Mouse (Mus musculus) gastrocnemius, adult 8-10 months (tissue): ENCODE results near the gene A730015C16Rik. TPM values are rescaled to one million over a fixed set of nuclear protein-coding genes. Genes with fewer than 3 reads are reported as not detected.
A peak's percentile ranks its signal among the peaks of the same experiment; 100 is the strongest.

Source experiments
- DNase-seq, 2 experiments: peaks; one replicate each; pipeline ENCODE4 v3.0.0; 2022; ENCODE audit warnings: low spot score in 2 of 2
- total RNA-seq, 4 experiments: library from RNA; stranded (reverse); gene quantifications; 2 replicates each; pipeline ENCODE4 v1.2.4; 2022

The A730015C16Rik gene
- total RNA-seq, 4 experiments from 2014 or later, result 0.22 TPM; not detected in 3

DNA sequence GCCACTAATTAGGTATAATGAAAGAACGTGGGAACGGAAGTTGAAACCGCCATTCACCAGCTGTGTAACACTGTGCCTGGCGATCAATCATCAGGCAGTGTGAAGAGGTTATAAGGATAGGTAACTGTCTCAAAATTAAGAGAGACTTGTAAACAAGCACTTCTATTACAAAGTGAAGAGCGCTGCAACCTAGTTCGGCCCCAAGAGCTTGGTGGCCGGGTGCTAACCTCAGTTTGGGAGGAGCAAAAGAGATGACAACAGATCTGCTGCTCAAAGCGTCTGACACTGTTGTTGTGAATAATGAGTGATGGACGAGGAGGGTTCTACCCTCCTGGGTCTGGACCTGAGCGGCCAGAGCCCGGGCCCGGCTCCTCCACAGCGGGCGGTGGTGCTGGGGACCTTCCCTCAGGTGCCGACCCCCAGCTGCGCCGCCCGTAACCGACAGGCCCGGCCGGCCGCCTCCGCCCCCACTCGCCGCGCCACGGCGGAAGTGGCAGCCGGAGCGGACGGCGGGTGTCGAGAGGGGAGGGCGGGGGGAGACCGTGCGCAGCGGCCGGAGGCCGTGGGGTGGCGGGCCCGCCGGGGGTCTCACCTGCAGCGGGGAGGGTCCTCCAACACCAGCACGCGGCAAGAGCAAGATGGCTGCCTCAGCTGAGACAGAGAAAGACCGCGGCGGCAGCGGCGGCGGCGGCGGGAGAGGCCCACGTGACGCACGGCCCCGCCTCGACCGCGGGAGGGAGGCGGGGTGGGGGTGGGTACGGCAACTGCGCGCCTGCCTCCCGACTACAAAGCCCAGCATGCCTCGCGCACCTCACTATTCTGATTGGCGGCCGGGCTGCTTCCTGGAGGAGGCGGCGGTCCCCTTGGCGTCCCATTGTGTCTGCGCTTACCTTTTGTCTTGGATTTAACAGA, 15.2 kb downstream of the A730015C16Rik start, which contains the start of gene Btf3l4:
TSS of gene Btf3l4 (minus strand) at position 699 of the 912 bp plus-strand sequence.
- peak; percentile 79 to 83 for DNase-seq

DNA sequence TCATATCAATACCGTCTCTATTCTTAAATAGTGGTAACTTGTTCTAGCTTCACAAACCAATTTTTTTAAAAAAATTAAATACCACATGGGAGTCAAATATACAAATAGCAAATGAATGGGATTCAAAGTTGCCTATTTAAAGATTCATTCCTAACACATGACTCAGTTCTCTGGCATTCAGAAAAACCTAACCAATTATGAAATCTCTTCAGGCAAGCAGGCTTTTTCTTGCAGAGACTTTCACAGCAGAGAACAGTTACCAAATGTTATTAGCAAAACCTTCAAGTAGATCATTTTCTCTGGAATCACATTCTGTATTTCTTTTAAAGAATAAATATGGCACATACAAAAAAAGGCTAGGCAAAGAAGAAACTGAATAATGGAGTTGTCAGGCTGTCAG, 17.7 kb downstream of the A730015C16Rik start:
- no peak for DNase-seq

DNA sequence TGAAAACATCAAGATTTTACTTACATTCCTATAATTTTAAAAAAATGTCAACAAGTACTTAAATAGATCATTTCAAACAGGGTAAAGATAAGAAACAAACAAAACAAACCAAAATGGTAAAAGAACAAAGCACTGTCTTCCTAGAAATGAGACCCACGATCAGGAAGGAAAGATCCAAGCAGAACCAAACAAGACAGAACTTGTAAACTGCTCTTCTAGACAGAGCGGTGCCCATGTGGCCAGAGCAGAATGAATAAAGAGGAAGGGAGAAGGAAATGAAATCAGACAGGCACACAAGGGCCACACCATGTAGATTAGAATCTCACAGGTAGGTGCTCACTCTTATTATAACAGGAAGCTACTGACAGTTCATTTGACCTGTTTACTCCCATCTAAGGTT, 21.8 kb downstream of the A730015C16Rik start:
- no peak for DNase-seq

DNA sequence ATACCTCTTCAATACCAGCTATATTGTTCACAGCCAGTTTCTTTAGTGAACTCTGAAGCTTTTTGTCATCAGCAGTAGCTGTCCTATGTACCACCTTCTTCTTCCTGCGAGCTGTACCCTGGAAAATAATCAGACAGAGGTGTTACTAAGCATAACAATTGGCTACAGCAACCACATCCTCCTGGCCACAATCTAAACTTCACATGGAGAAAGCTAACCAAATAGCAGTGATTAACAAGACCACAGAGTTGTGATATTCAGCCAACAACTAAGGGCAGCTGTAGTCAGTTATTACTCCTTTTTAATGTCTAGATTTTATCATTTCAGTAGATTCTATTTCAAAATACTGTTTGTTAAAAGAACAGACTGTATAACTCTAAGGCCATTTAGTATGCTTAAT, 22.3 kb downstream of the A730015C16Rik start:
- DNase-seq, result no peak

DNA sequence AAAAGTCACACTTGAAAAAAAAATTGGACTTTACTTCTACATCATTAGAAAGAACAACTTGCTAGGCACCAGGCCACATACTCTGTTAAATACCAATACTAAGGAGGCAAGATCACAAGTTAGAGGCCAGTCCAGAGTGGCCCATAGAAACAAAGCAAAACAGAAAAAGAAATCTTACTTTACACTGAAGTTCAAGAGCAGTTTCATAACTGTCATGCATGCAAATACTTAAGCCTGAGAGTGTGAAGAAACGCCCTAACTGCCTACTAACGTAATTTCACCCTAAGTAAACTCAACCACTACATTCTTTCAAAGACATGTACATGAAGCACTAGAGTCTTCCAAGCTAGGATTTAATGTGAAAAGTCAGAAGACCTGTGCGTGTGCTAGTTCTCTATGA, 22.7 kb downstream of the A730015C16Rik start:
- no peak for DNase-seq

DNA sequence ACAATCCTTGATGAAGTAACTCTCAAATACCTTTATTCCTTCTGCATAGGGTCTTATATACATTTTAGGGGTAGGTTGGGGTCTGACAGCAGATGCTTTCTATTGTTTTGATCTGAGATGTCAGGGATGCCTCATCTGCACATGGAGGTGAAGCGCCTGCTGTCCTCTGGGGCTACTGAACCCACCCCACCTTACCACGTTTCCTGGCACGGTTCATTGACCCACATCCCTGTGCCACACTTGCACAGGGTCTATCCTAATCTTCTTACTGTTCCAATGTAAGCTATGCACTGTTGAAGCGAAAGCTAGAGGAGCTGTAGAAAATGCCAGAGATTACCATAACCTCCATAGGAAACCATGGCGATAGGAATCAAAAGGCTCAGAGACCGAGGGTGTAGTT, 36.9 kb downstream of the A730015C16Rik start:
- no peak for DNase-seq

DNA sequence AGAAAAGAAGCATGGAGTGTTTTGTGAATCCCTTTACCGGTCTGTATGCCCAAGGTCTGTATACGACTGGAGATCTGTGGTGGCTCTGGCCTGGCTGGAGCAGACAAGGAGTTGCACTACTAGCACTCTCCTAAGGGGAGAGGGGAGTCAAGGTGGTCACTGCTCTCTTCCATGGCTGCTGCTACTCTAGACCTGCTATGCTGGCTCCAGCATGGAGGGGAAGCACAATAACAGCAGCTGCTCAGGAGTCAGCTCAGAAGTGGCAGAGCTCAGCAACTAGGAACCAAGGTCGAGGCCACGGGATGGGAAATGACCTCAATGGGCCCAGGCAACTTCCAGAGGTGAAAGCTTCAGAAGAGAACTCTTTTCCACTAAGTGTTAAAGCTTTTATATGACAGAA, 37.3 kb downstream of the A730015C16Rik start:
- DNase-seq, result no peak

DNA sequence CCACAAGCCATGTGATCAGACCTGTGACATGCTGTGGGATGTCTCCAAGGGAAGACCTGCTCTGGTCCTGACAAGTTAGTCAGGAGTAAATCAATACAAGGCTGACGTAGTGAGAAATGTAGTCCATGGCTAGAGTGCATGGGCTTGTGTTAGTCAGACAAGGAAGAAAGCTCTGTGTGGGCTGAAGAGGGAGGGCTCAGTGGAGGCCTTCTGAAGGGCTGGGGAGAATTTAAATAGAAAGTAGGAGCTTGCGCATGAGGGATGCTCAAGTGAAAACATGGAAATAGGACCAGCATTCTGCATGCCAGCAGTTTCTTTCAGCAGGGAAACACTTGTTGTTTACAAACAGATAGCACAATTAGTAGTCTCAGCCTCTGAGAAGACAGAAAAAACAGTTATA, 44.9 kb downstream of the A730015C16Rik start:
- no peak for DNase-seq

DNA sequence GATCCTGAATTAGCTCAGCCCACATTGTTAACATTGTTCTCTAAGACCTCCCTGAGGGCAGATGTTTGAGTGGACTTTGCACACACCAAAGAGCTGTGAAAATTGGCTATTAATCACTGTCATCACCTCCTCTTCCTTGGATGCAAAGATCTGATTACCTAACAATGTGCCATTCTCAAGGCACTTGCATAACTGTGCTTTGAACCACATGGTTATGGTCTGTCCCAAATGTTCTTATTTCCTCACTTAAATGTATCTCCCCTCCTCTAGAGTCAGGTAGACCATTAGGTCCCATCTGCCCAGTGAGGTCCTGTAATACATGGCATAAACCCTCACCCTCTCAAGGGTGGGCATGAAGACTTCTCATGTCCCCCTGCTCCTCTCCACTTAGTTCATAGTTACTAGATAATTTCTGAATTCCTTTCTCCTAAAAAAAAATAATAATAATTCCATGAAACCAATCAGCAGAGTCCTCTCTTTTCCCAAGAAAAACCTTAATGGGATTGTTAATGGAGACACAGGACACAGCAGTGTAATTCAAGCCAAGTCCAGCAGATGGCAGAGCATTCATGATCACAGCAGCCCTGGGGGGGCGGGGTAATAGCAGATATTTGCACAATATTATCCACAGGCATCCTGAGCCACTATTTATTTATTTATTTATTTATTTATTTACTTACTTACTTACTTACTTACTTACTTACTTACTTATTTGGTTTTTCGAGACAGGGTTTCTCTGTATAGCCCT, 50.2 kb downstream of the A730015C16Rik start:
- peak; percentile 38 to 43 for DNase-seq

Other genes with a start within 250 kb of the A730015C16Rik start
- 10 to 100 TPM; 17.2 to 21.1 (median 19.7) TPM for gene Cc2d1b, start 228.7 kb downstream of the A730015C16Rik start, total RNA-seq
- gene 3110021N24Rik, start 129.0 kb downstream of the A730015C16Rik start, total RNA-seq, result 1 to 10 TPM in 1 of 4 experiments, under 1 TPM in 3; 0.63 to 1.5 (median 0.87) TPM
- gene Zfyve9, start 67.8 kb downstream of the A730015C16Rik start, total RNA-seq, result 10 to 100 TPM; 54.2 to 75.2 (median 64.2) TPM
- 10 to 100 TPM; 35.7 to 46.0 (median 41.9) TPM for gene Btf3l4, start 15.0 kb downstream of the A730015C16Rik start, total RNA-seq
- gene Txndc12, start 14.0 kb downstream of the A730015C16Rik start, total RNA-seq, result 10 to 100 TPM in 3 of 4 experiments, 1 to 10 TPM in 1; 9.8 to 13.5 (median 11.7) TPM
- gene Kti12, start 834 bp downstream of the A730015C16Rik start, total RNA-seq, result 10 to 100 TPM; 23.2 to 28.8 (median 27.3) TPM
- not detected for gene Rab3b, start 30.4 kb upstream of the A730015C16Rik start, total RNA-seq
- gene Nrd1, start 152.0 kb upstream of the A730015C16Rik start, total RNA-seq, result 100 to 1,000 TPM; 134 to 179 (median 159) TPM